Mouse (Mus musculus) activated CD4-positive, CD25-positive, alpha-beta regulatory T cell, adult 9 weeks (primary cell): Measurements from ENCODE around the gene Cavin3. TPM values are rescaled to one million over a fixed set of nuclear protein-coding genes. Genes with fewer than 3 reads are reported as not detected.

ENCODE experiments used
- polyA plus RNA-seq: library from polyadenylated mRNA; unstranded; fragments of 100-300 nt; shearing (Covaris generic); gene quantifications from one replicate; pipeline ENCODE4 v1.2.1, GENCODE M21; 2017

The Cavin3 gene
- polyA plus RNA-seq = not detected

DNA sequence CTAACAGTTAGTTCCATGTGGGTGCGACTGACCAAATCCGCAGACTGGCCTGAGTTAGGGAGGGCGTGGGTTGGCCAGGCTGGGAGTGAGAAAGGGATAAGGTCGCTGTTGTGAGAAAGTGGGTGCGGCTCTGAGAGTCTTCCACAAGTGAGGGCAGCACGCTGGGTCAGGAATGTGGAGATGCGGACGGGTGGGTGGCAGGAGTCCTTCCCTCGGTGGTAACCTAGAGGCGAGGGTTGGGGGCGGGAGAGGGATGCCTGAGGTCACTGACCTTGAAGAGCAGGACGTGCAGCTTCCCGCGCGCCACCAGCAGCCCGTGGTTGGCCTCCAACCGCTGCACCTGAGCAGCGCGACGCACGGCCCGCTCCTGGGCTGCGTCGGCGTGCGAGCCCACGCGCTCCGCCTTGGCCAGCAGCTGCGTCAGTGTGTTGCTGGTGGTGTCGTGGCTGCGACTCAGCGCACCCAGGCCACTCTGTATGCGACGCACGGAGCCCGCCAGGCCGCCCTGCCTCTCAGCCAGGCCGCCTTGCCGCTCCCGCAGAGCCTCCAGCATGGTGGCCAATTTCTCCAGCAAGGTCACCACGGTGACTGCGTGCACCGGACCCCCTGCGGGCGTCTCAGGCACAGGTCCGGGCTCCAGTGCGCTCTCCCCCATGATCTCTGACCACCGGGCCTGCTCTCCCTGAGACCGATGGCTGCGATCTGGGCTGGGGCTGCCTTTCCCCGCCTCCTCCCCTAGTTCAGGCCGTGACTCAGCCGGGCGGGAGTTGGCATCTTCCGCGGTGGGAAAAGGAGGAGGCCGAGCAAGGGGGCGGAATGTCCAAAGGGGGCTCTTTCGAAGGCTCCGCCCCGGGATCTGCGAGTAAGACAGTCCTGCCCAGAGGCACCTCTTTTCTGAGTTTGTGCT lies at the start of gene Cavin3:
TSS of gene Cavin3 (minus strand) at position 796 of the 907 bp plus-strand sequence.

Other genes with a start within 250 kb of the Cavin3 start
- gene Olfr688, start 194.2 kb downstream of the Cavin3 start, polyA plus RNA-seq = not detected
- not detected for gene Olfr689, start 171.1 kb downstream of the Cavin3 start, polyA plus RNA-seq
- gene Olfr690, start 148.2 kb downstream of the Cavin3 start, polyA plus RNA-seq = not detected
- gene Olfr691, start 140.0 kb downstream of the Cavin3 start, polyA plus RNA-seq = not detected
- gene Olfr692, start 114.1 kb downstream of the Cavin3 start, polyA plus RNA-seq = not detected
- not detected for gene Gm5901, start 107.3 kb downstream of the Cavin3 start, polyA plus RNA-seq
- gene Fam160a2, start 82.2 kb downstream of the Cavin3 start, polyA plus RNA-seq = 32.5 TPM
- not detected for gene Cnga4, start 77.7 kb downstream of the Cavin3 start, polyA plus RNA-seq
- gene Cckbr, start 56.6 kb downstream of the Cavin3 start, polyA plus RNA-seq = not detected
- 48.2 TPM for gene Smpd1, start 72.1 kb upstream of the Cavin3 start, polyA plus RNA-seq
- gene Apbb1, start 99.4 kb upstream of the Cavin3 start, polyA plus RNA-seq = 7.1 TPM
- gene Hpx, start 117.8 kb upstream of the Cavin3 start, polyA plus RNA-seq = not detected
- gene Trim3, start 151.3 kb upstream of the Cavin3 start, polyA plus RNA-seq = 2.4 TPM
- 218 TPM for gene Timm10b, start 157.8 kb upstream of the Cavin3 start, polyA plus RNA-seq
- 25.1 TPM for gene Arfip2, start 158.1 kb upstream of the Cavin3 start, polyA plus RNA-seq
- gene Gm45799, start 158.3 kb upstream of the Cavin3 start, polyA plus RNA-seq = 11.4 TPM
- gene Dnhd1, start 168.5 kb upstream of the Cavin3 start, polyA plus RNA-seq = 2.2 TPM